Mouse (Mus musculus): ENCODE measurements around the gene Bsg. TPM values are rescaled to one million over a fixed set of nuclear protein-coding genes. Genes with fewer than 3 reads are reported as not detected.

Gene Bsg
- polyA plus RNA-seq, 1 experiment from 2014 or later: 915 TPM

DNA sequence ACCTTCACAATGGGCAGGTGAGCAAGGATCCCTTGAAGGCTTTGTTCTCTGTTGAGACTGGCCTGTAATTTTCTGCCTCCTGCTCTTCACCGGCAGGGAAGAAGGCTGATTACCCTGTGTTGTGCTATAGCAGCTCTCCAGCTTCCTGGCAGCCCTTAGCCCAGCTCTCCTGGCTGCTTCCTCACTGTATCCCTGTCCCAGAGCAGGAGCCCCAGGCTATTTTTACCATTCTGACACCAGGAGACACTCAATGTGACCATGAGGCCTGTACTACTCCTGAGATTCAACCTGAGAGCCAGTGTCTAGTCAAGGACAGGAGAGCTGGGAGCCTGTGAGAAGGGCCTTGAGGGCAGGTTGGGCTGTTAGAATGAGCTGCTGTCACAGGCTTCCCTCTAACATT, 17.6 kb upstream of the Bsg start:
- Histone ChIP-seq H3K4me1 (ENCODE audit: control insufficient read depth, insufficient read depth, low read length) (peaks cover 14% of the 10 kb centered on the region), H3K27ac (ENCODE audit: low read length) (no peak overlapping the region), H3K4me3 (ENCODE audit: low read depth, low read length) (no peak overlapping the region), H3K9ac (ENCODE audit: low read depth, low read length) (no peak overlapping the region), H3K4me2 (ENCODE audit: low read length) (no peak overlapping the region), H3K36me3 (ENCODE audit: control insufficient read depth, insufficient read depth, low read length) (peaks cover 29% of the 10 kb centered on the region), H3K9me3 (replicated peaks; ENCODE audit: control insufficient read depth, low read length, poor library complexity, severe bottlenecking) (no peaks in the 10 kb centered on the region), H3K27me3 (ENCODE audit: control insufficient read depth, insufficient read depth, low read depth, low read length) (no peaks in the 10 kb centered on the region)
- ATAC-seq: no peak
- WGBS: 94% methylated on average over 1 of the region's 1 CpGs

DNA sequence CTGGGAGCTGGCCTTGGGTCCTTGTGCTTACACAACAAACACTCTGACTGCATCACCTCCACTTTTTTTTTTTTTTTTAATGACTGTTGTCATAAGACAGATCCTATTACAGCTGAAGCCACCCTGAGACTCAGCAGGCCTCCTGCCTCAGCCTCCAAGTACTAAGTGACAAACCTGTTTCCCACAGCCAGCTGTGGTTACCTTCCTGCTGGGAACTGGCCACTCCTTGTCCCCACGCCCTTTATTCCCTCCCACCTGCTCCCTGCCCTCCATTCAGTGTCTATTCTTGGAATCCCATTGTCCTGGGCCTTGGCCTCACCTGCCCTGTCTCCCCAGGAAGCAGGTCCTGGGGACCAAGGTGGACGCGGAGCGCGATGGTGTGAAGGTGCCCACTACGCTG, 16.8 kb upstream of the Bsg start:
- ATAC-seq: no peak
- peaks cover 14% of the 10 kb centered on the region for H3K4me1 ChIP-seq (ENCODE audit: control insufficient read depth, insufficient read depth, low read length)
- no peak overlapping the region for H3K4me2 ChIP-seq (ENCODE audit: low read length)
- no peaks in the 10 kb centered on the region for H3K27me3 ChIP-seq (ENCODE audit: control insufficient read depth, insufficient read depth, low read depth, low read length)
- H3K4me3 ChIP-seq (ENCODE audit: low read depth, low read length): no peak overlapping the region
- H3K27ac ChIP-seq (ENCODE audit: low read length): no peak overlapping the region
- no peak overlapping the region for H3K9ac ChIP-seq (ENCODE audit: low read depth, low read length)
- no peaks in the 10 kb centered on the region for H3K9me3 ChIP-seq (replicated peaks; ENCODE audit: control insufficient read depth, low read length, poor library complexity, severe bottlenecking)
- H3K36me3 ChIP-seq (ENCODE audit: control insufficient read depth, insufficient read depth, low read length): peaks cover 29% of the 10 kb centered on the region
- 97% methylated on average over 6 of the region's 6 CpGs for WGBS

DNA sequence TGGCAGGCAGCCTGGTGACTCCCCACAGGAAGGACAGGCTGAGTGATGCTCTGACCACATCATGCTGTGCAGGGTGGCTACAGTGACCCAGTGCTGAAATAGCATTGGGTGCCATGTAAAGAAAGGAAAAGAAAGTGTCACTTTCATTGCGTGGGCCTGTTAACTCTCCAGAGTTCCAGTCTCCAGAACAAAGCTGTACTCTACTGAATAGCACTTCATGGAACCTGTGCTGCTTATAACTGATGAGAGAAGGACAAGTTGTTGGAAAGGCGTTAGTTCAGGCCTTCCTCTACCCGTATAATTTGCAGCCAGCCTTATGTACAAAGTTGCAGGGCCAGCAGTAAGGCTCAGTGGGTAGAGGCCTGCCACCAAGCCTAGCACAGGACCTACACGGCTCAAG, 15.6 kb upstream of the Bsg start, which contains the start of gene Gzmm:
TSS of gene Gzmm (plus strand) at position 301 of the 400 bp plus-strand sequence.
- 81% methylated on average over 4 of the region's 4 CpGs for WGBS

DNA sequence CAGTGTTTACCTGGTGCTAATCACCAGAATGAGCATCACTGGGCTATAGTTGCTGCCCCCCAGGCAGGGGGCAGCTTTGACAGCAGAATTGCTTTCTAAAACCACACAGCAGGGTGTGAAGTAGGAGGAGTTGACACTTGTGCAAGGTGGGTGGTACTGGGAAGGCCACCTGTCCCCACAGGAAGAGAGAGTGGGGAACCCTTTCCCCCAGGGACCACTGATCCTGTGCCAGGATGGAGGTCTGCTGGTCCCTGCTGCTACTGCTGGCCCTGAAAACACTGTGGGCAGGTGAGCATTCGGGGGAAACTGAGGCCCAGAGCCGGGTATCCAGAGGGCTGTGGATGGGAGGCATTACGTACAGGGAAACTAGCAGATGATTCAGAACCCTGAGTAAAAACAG, 15.1 kb upstream of the Bsg start:
- Histone ChIP-seq H3K4me1 (ENCODE audit: control insufficient read depth, insufficient read depth, low read length) (peaks cover under 1% of the 10 kb centered on the region; the same call in 1 of the 2 replicates), H3K9ac (ENCODE audit: low read depth, low read length) (no peak overlapping the region), H3K4me3 (ENCODE audit: low read depth, low read length) (no peak overlapping the region), H3K4me2 (ENCODE audit: low read length) (no peak overlapping the region), H3K27ac (ENCODE audit: low read length) (no peak overlapping the region), H3K36me3 (ENCODE audit: control insufficient read depth, insufficient read depth, low read length) (peaks cover 28% of the 10 kb centered on the region), H3K9me3 (replicated peaks; ENCODE audit: control insufficient read depth, low read length, poor library complexity, severe bottlenecking) (no peaks in the 10 kb centered on the region), H3K27me3 (ENCODE audit: control insufficient read depth, insufficient read depth, low read depth, low read length) (no peaks in the 10 kb centered on the region)
- 92% methylated on average over 3 of the region's 3 CpGs for WGBS
- ATAC-seq: no peak

More for the DNA sequence above, 15.6 kb upstream of the Bsg start, which contains the start of gene Gzmm:
- ATAC-seq: no peak
- Histone ChIP-seq H3K4me3 (ENCODE audit: low read depth, low read length) (no peak within 1 kb of the TSS), H3K27ac (ENCODE audit: low read length) (no peak within 1 kb of the TSS), H3K4me1 (ENCODE audit: control insufficient read depth, insufficient read depth, low read length) (peaks cover 5% of the 10 kb centered on the region), H3K27me3 (ENCODE audit: control insufficient read depth, insufficient read depth, low read depth, low read length) (no peaks in the 10 kb centered on the region), H3K4me2 (ENCODE audit: low read length) (no peak within 1 kb of the TSS), H3K9ac (ENCODE audit: low read depth, low read length) (no peak within 1 kb of the TSS), H3K9me3 (replicated peaks; ENCODE audit: control insufficient read depth, low read length, poor library complexity, severe bottlenecking) (no peaks in the 10 kb centered on the region), H3K36me3 (ENCODE audit: control insufficient read depth, insufficient read depth, low read length) (peaks cover 29% of the 10 kb centered on the region)

DNA sequence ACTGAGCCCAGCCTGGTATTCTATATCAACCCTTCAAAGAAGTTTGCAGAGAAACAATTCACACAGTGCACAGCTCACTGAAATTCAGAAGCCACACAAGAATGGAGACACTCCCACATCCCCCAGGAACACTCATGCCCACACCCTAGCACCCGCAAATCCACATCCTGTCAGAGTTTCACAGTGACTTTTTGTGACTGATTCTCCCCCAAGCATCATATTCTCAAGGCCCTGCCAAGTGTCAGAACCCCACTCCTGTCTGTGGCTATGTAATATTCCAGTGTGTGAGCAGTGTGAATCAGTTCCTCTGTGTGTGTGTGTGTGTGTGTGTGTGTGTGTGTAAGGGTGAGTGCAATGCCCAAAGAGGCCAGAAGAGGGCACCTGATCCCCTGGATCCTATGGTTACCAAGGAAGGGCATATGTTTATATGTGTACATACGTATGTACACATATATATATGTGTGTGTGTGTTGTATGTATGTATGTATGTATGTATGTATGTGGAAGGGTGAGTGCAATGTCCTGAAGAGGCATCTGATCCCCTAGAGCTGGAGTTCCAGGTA, 12.2 kb upstream of the Bsg start:
- Histone ChIP-seq H3K4me2 (ENCODE audit: low read length) (no peak overlapping the region), H3K4me3 (ENCODE audit: low read depth, low read length) (no peak overlapping the region), H3K4me1 (ENCODE audit: control insufficient read depth, insufficient read depth, low read length) (no peaks in the 10 kb centered on the region), H3K27ac (ENCODE audit: low read length) (no peak overlapping the region), H3K27me3 (ENCODE audit: control insufficient read depth, insufficient read depth, low read depth, low read length) (no peaks in the 10 kb centered on the region), H3K9ac (ENCODE audit: low read depth, low read length) (no peak overlapping the region), H3K36me3 (ENCODE audit: control insufficient read depth, insufficient read depth, low read length) (peaks cover 16% of the 10 kb centered on the region), H3K9me3 (replicated peaks; ENCODE audit: control insufficient read depth, low read length, poor library complexity, severe bottlenecking) (no peaks in the 10 kb centered on the region)
- WGBS: 100% methylated on average over 2 of the region's 2 CpGs
- no peak for ATAC-seq

DNA sequence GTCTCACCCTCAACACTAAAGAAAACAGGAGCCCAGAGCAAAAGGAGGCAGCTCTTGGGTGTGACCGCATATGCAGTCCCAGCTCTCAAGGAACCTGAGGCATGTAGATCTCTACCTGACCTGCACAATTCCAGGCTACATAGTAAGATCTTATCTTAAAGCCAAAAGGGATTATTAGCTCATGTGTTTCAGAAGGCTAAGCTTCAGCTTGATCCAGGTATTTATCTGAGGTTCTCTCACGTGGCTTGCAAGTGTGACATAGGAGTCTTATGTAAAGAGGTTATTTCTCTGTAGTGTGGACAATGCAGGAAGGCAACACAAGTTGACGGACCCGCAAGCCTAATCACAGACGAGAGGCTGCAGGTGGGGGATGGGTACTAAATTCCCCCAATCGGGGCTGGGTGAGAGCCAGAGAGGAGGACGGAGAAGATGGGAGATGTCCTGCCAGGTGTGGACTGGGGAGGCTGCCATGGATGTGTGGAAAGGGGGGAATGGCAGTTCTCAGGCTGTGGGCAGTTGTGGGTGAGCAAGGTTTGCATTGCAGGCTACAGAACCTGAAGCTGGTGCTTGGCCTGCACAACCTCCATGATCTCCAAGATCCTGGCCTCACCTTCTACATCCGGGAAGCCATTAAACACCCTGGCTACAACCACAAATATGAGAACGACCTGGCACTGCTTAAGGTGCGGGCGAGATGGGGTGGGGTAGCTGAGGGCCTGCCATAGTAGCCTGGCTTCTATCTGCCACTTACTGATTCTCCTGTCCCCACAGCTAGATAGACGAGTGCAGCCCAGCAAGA, 10.5 kb upstream of the Bsg start:
- H3K9ac ChIP-seq (ENCODE audit: low read depth, low read length): no peak overlapping the region

DNA sequence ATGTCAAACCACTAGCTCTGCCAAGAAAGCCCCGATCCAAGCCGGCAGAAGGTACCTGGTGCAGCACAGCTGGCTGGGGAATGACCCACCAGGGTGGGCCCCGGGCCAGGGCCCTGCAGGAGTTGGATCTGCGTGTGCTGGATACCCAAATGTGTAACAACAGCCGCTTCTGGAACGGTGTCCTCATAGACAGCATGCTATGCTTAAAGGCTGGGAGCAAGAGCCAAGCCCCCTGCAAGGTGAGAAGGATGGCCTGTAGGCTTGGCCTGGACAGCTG, 10.0 kb upstream of the Bsg start:
- no peak for ATAC-seq
- no peak overlapping the region for H3K9ac ChIP-seq (ENCODE audit: low read depth, low read length)

More for the DNA sequence above, 10.5 kb upstream of the Bsg start:
- H3K4me1 ChIP-seq (ENCODE audit: control insufficient read depth, insufficient read depth, low read length): no peaks in the 10 kb centered on the region
- H3K27ac ChIP-seq (ENCODE audit: low read length): no peak overlapping the region
- H3K4me2 ChIP-seq (ENCODE audit: low read length): no peak overlapping the region
- peaks cover 3% of the 10 kb centered on the region for H3K36me3 ChIP-seq (ENCODE audit: control insufficient read depth, insufficient read depth, low read length)
- H3K27me3 ChIP-seq (ENCODE audit: control insufficient read depth, insufficient read depth, low read depth, low read length): no peaks in the 10 kb centered on the region
- ATAC-seq: no peak
- no peak overlapping the region for H3K4me3 ChIP-seq (ENCODE audit: low read depth, low read length)
- WGBS: 73% methylated on average over 12 of the region's 12 CpGs
- no peaks in the 10 kb centered on the region for H3K9me3 ChIP-seq (replicated peaks; ENCODE audit: control insufficient read depth, low read length, poor library complexity, severe bottlenecking)

DNA sequence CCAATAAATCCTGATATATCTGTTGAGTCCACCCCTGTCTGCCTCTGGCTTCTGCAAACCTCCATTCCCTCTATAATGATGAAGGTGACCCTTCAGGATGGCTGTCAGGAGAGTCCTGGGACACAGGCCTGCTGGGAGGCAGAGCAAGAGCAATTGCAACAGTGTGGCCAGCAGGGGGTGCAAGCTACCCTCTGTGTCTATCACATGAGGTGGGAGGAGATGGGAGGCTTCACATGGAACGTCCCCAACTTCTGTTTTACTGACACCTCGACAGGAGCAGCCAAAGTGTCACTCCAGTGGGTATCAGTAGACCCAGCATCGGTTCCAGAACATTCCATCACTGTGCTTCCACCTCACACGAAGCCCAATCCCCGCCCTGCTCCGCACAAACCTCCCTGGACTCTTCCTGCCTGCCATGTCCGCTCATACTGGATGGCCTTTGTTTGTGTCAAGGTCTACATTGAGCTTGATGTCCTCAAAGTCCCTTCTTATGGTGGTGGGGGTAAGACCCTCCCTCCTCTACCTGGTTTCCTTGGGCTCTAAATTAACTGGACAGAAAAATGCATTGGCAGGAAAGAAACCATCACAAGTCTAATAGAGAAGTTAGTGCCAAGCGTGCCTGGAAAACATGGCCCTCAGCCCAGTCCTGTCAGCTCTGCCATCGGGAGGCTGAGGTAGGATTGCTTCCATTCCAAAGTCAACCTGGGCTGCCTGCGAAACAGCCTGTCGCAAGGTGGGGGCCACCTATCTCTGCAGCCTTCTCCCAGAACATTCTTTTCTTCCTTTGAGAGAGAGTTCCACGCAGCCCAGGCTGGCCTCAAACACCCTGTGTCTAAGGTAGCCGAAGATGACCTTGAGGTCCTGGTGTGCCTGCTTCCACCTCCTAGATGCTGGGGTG, 8.8 kb upstream of the Bsg start:
- Histone ChIP-seq H3K4me1 (ENCODE audit: control insufficient read depth, insufficient read depth, low read length) (no peaks in the 10 kb centered on the region), H3K27me3 (ENCODE audit: control insufficient read depth, insufficient read depth, low read depth, low read length) (no peaks in the 10 kb centered on the region), H3K27ac (ENCODE audit: low read length) (no peak overlapping the region), H3K4me3 (ENCODE audit: low read depth, low read length) (no peak overlapping the region), H3K4me2 (ENCODE audit: low read length) (no peak overlapping the region), H3K9ac (ENCODE audit: low read depth, low read length) (no peak overlapping the region), H3K36me3 (ENCODE audit: control insufficient read depth, insufficient read depth, low read length) (no peaks in the 10 kb centered on the region), H3K9me3 (replicated peaks; ENCODE audit: control insufficient read depth, low read length, poor library complexity, severe bottlenecking) (no peaks in the 10 kb centered on the region)
- 65% methylated on average over 13 of the region's 13 CpGs for WGBS
- no peak for ATAC-seq

More for the DNA sequence above, 10.0 kb upstream of the Bsg start:
- no peak overlapping the region for H3K4me3 ChIP-seq (ENCODE audit: low read depth, low read length)
- no peaks in the 10 kb centered on the region for H3K36me3 ChIP-seq (ENCODE audit: control insufficient read depth, insufficient read depth, low read length)
- H3K27me3 ChIP-seq (ENCODE audit: control insufficient read depth, insufficient read depth, low read depth, low read length): no peaks in the 10 kb centered on the region
- H3K4me1 ChIP-seq (ENCODE audit: control insufficient read depth, insufficient read depth, low read length): no peaks in the 10 kb centered on the region
- H3K27ac ChIP-seq (ENCODE audit: low read length): no peak overlapping the region
- WGBS: 84% methylated on average over 6 of the region's 6 CpGs
- no peak overlapping the region for H3K4me2 ChIP-seq (ENCODE audit: low read length)
- H3K9me3 ChIP-seq (replicated peaks; ENCODE audit: control insufficient read depth, low read length, poor library complexity, severe bottlenecking): no peaks in the 10 kb centered on the region

Measured in midbrain, embryonic 16.5 days (tissue).